Mouse (Mus musculus) ES-E14 (cell line): ENCODE measurements around the gene Drc1.

Source experiments
- ZC3H11A ChIP-seq: IDR thresholded peaks from 2 replicates; pipeline ENCODE4 v1.6.1; 2012; ENCODE audit warnings: low read depth, mild to moderate bottlenecking, inconsistent platforms, low read length, borderline replicate concordance
- ZNF384 ChIP-seq: IDR thresholded peaks from 2 replicates; pipeline ENCODE4 v1.6.1; 2012; ENCODE audit warnings: low read depth, low read length, inconsistent platforms

- TF ChIP-seq ZNF384 (no peak), ZC3H11A (no peak)
Measured at GRCm38 (mm10) chr5:30353605-30354004, 72.4 kb downstream of the Drc1 start.
